Mouse (Mus musculus) adrenal gland, postnatal 10 days (tissue): ENCODE measurements at regions not wholly inside any gene's neighbourhood (a gene's known extent, or its start where the extent isn't known, plus 50 kb on each side); places are given as distances from the start of the nearest gene placed in this dataset.

ENCODE experiments used
- DNase-seq: peaks from one replicate; pipeline ENCODE4 v3.0.0; 2021; ENCODE audit warnings: mixed read lengths

- peak; percentile 65 for DNase-seq
Observed at GRCm38 (mm10) chr14:67626181-67626580, 1617.2 kb upstream of the Gulo start.

DNA sequence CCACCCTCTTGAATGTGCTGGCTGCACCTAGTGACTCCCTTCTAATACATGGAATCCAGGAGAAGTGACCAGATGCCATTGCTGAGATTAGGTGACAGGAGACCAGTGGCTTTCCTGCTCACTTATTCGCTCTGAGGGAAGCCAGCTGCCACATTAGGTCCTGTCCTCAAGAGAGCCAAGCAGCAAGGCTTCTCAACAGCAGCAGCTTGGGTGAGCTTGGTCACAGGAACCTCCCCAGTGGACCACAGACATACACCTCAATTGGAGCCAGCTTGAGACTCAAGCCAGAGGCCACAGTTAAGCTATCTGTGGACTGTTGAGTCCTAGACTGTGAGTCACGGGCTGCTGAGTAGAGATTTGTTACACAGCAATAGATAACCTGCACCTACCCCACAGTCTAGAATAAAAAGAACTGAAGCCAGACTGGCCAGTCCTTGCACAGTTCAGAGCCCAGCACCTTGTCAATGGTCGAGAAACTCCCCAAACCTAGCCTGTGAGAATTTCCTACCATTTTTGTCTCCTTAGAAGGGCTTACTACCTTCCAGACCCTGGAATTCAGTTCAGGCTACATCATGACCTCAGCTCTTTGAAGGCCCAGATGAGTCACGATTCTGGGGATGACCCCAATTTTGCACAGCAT is 1615.0 kb upstream of the Gulo start:
- DNase-seq = no peak

DNA sequence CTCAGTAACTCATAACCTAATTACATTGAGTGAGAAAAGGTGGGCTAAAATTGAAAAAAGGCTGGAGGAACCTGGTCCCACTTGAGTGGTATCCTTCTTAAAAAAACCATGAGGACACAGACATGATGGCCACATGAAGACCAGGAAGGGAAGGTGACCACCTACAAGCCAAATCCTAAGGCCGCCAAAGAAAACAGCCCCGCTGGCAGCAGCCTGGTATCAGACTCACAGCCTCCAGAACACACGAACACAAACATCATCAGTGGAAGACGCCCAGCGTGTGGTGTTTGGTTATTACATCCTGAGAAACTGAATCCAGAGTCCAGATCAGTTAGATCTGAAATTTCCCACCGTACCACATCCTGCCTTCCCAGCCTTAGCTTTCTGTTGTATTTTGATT is 1613.9 kb upstream of the Gulo start:
- DNase-seq = no peak

- no peak for DNase-seq
Observed at GRCm38 (mm10) chr14:67621486-67621885, 1612.5 kb upstream of the Gulo start.

- peak; percentile 65 for DNase-seq
Observed at GRCm38 (mm10) chr14:67620854-67621476, 1612.0 kb upstream of the Gulo start.

DNA sequence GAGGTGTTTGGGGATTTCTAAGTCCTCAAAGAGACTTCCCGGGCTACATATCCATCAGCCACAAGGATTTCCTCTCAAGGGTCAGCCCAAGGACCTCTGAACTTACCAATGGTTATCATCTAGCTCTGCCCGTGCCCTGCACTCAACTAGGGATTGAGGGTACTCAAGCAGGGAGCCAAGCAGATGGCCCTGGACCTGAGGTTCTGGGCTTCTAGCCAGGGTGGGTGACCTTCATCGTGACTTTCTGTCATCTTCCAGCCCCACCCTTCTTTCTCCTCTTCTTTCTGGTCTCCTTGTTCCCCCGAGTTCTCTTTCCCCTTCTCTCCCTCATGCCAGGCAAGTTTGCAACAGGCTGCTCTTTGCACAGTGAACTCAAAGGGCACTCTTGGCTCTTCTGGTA is 1610.6 kb upstream of the Gulo start:
- DNase-seq = peak; percentile 43

GRCm38 (mm10) chr14:67614369-67614768 is 1605.4 kb upstream of the Gulo start:
- DNase-seq = no peak

DNA sequence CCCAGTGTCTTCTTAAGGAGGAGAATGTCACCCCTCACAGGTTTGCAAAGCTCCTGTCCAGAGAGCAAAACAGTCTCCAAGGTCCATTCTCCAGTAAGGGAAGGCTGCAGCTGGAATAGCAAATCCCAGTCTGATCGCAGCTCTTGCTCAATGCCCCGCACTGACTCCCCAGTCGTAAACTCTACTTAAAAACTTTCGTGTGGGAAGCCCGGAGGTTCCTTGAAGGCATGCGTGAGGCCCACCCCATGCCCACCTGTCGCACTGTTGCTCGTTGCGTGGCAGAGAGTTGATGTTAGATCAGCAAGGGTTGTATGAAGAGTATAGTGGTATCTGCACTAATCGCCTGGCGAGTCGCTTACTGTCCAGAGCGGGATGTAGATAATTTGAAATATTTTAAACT is 1604.7 kb upstream of the Gulo start:
- DNase-seq = no peak

- no peak for DNase-seq
Observed at GRCm38 (mm10) chr14:67613221-67613620, 1604.2 kb upstream of the Gulo start.

- no peak for DNase-seq
Observed at GRCm38 (mm10) chr14:67612471-67612870, 1603.5 kb upstream of the Gulo start.

- DNase-seq = peak; percentile 51
Observed at GRCm38 (mm10) chr14:67608262-67608661, 1599.3 kb upstream of the Gulo start.

DNA sequence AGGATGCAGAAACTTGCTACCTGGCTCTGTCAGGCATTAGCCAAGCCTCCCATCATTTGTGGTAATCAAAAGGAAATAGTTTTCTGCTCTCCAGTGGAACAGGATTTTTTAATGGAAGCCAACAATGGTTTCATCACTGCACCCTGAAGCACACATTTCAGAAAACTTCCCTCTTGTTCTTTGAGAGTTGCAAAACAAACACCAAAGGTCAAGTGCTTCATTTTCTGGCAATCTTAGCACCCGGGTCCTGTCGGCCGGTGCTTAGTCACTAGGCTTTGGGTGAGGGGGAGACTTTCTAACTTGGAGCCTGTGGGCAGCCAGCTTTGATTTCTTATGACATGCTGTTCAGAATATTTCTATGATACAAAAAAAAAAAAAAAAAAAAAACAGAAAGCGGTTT is 1594.0 kb upstream of the Gulo start:
- no peak for DNase-seq

- DNase-seq = peak; percentile 50
Observed at GRCm38 (mm10) chr14:67599734-67600133, 1590.7 kb upstream of the Gulo start.

- no peak for DNase-seq
Observed at GRCm38 (mm10) chr14:67588627-67589026, 1579.6 kb upstream of the Gulo start.

DNA sequence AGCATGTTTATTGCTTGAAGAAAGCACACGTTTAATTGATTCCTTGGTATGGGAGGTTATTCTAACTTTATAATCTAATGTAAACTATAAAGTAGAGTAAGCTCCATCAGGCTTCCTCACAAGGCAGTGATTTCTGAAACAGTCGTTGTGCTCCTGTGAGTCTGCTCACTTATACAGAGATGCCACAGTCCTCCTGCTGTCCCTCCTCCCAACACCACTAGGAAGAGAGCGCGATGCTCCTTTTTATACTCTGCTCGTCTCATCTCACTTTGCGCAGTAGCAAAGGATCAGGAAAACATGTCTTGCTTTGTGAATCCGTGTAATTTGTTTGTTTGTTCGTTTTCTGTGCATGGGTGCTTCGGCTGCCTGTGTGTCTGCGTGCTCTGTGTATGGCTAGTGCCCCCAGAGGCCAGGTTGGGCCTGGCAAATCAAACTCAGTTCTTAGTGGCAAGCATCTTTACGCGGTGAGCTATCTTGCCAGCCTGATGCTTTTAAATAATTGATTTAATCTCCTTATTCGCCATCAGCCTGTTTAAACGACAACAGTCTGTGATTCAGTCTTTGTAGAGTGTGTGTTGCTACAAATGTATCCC is 1575.5 kb upstream of the Gulo start:
- no peak for DNase-seq

DNA sequence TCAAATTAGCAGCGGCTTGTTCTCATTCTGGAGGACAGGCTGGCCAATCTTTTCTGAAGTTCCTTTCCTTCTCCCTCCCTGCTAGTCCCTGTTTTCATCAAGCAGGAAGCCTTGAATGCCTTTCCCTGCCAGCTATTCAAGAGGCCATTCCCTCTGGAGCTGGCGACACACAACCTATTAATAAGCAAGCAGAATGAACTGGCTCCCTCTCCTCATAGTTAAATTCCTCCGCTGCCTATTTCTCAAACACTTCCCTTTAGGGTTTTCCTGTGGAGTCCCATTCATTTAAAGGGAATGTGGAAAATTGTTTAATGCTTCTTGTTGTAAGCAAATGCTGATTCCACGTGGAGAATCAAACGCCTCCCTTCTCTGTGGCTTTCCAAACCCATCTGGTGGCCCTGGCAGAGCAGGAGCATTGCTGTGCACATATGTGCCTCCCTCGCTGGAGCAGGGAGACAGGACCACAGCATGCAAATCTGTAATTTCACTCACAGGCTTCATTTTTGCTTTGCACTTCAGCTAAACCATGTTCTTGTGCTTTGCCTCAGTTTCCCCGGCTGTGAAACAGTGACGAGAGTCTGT is 1573.3 kb upstream of the Gulo start:
- DNase-seq = no peak

DNA sequence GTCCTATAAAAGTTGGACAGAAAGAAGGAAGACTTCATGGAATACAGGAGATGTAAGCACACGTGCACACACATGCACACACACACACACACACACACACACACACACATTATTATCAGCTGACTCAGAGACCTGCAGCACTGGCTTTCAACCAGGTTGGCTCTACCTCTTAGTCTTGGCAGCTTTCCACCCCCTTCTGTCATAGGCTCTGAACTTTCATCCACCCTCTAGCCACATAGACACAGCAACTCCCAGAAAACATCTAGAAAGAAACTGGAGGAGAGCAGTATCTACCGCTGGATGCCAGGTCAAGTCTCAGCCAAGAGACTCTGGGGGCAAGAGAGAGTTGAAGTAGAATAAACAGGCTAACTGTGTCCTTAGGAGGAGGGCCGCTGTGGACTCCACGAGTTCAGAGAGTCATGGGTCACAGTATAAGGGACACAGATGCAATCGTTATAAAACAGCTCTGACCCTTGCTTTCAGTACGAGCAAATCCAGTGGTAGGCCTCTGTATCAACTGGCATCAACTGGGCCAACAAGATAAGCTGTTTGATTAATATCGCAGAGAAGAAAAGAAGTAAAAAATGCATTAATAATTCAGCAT is 1565.4 kb upstream of the Gulo start:
- DNase-seq = peak; percentile 60

DNA sequence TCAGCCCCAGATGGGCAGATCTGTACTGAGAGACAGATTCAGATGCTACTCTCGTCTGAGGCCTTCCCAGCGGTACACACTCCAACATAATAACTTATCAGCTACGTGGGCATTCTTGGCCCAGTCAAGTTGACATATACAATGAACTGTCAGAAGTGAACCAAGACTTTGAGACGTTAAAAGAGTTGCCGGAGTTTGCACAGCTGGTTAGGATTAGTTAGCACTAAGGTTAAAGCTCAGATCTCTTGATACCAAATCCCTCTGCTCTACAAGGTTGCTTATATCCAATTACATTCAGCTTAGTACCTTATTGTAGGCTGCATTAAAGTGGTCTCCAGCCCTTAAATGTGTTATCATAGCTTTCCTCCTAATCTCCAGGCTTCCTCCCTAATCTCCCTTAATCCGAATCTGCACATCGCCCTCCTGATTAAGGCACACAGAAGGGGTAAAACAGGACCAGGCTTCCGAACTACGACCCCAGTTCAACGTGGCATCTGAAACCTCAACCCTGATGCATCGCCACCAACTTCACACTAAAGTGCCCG is 1564.5 kb upstream of the Gulo start:
- DNase-seq = no peak

- DNase-seq = no peak
Observed at GRCm38 (mm10) chr14:67569744-67570322, 1560.8 kb upstream of the Gulo start.

DNA sequence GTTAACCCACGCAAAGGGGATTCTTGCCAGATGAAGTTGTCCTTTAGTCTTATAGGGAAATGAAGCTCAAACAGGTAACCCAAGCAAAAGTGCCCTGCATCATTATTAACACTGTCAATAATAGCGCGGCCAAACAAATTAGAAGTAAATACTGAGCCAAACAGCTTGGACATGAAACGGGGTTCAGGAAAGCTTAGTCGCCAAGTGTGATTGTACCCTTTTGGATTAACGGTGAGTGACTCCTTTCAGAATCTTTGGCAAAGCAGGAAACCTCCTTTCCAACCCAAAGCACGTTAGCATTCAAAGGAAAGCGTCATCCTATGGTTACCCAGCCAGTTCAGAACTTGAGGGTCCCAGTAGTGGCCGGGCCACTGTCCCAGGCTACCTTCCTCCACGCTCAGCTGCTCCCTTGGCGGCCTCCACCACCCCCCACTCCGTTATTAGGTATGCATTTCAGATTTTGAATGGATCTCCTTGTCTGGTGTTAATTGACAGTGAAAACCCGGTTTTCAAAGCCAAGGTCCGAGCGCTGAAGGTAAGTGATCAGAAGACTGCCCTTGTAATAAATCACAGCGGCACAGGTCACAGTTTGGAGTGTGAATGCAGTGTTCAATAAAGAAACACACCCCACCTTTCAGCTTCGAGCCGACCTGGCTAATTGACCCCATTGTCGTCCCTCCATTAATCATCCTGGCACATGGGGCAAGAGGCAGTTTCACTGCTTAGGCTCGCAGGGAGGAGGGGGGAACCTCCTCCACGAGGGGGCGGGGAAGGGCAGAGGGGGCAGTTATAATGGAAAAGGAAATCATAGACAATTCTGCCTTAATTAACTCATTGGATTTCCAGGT is 1560.1 kb upstream of the Gulo start:
- DNase-seq = no peak

DNA sequence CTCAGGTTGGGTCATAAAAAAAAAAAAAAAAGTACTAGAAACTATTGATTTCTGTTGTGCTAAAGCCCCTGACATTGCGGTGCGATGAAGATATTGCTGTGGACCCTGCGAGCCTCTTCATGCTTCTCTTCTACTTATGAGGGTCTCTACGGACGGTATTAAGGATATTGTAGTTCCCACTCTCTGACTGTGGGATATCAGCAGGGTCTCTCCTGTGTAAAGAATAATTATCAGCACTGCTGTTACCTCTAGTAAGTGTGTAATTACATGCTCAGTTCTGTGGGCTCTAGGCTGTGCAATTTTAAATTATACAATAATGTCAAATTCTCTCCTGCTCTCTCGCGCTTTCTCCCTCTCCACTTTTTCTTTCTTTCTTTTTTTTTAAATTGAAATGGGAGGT is 1545.9 kb upstream of the Gulo start:
- DNase-seq = no peak
